Mouse (Mus musculus) C2C12 (cell line): ENCODE measurements around the gene Unc5b. TPM values are rescaled to one million over a fixed set of nuclear protein-coding genes. Genes with fewer than 3 reads are reported as not detected.

Experiments
- H3K27me3 ChIP-seq: one replicate; pipeline ENCODE4 v1.6.1; 2011; ENCODE audit not compliant: control insufficient read depth, insufficient read depth, insufficient read length
- H3K36me3 ChIP-seq: one replicate; pipeline ENCODE4 v1.6.1; 2011; ENCODE audit not compliant: control insufficient read depth, insufficient read depth
- H3K4me3 ChIP-seq: one replicate; pipeline ENCODE4 v1.5.1; 2011; ENCODE audit warnings: mild to moderate bottlenecking, control low read depth; ENCODE audit not compliant: poor library complexity, insufficient read depth, severe bottlenecking
- H3K79me2 ChIP-seq: one replicate; pipeline ENCODE4 v1.6.1; 2011; ENCODE audit not compliant: control insufficient read depth, insufficient read depth
- H3K79me3 ChIP-seq: one replicate; pipeline ENCODE4 v1.6.1; 2011; ENCODE audit warnings: low read depth, control low read depth
- H3ac ChIP-seq: one replicate; pipeline ENCODE3; 2011; ENCODE audit warnings: low read depth; ENCODE audit not compliant: control insufficient read depth, insufficient read length
- CEBPB ChIP-seq: IDR thresholded peaks from one replicate; pipeline ENCODE4 v1.6.1; 2011; ENCODE audit warnings: low read depth, mild to moderate bottlenecking, control low read depth, moderate library complexity
- CTCF ChIP-seq: IDR thresholded peaks from one replicate; pipeline ENCODE4 v1.5.1; 2011; ENCODE audit not compliant: control insufficient read depth, insufficient read depth, insufficient read length
- FOSL1 ChIP-seq: IDR thresholded peaks from one replicate; pipeline ENCODE4 v1.8.0; 2011; ENCODE audit warnings: mild to moderate bottlenecking, low read length; ENCODE audit not compliant: poor library complexity, insufficient read depth, severe bottlenecking
- MAX ChIP-seq: IDR thresholded peaks from one replicate; pipeline ENCODE4 v1.6.1; 2011; ENCODE audit warnings: mild to moderate bottlenecking, control low read depth
- MYOD1 ChIP-seq: IDR thresholded peaks from one replicate; pipeline ENCODE4 v1.6.1; 2011; ENCODE audit warnings: low read depth; ENCODE audit not compliant: control insufficient read depth, insufficient read length
- MYOG ChIP-seq: IDR thresholded peaks from one replicate; pipeline ENCODE4 v1.6.1; 2011; ENCODE audit not compliant: control insufficient read depth, insufficient read length; ENCODE audit errors: extremely low read depth
- USF1 ChIP-seq: IDR thresholded peaks from one replicate; pipeline ENCODE4 v1.6.1; 2011; ENCODE audit warnings: low read depth, mild to moderate bottlenecking, control low read depth, moderate library complexity
- long read RNA-seq, 2 experiments: library from polyadenylated mRNA; unstranded; transcript quantifications; one replicate each; pipeline ENCODE4 v2.0.0; 2019 to 2020
- polyA plus RNA-seq: library from polyadenylated mRNA; unstranded; fragments of >200 nt; fragmentation: generic; extraction: Trizol; gene quantifications from one replicate; pipeline ENCODE4 v1.2.1, GENCODE M21; 2012; ENCODE audit warnings: missing spikeins

Gene Unc5b
- 142 TPM for polyA plus RNA-seq
- long read RNA-seq, experiment 1, partial matches to known transcripts = 0 of 12 reads
- long read RNA-seq, experiment 1, other reads (novel, unspliced or antisense) = 12 of 12 reads
- long read RNA-seq, experiment 2, partial matches to known transcripts = 11 of 30 reads
- long read RNA-seq, experiment 2, other reads (novel, unspliced or antisense) = 19 of 30 reads

- TF ChIP-seq FOSL1 (no peak), CEBPB (no peak), USF1 (no peak), MAX (peak; percentile 41), CTCF (peak; percentile 65), MYOD1 (no peak), MYOG (no peak)
- H3K79me2 ChIP-seq = peaks cover 51% of the 10 kb centered on the region
- H3K36me3 ChIP-seq = peaks cover 17% of the 10 kb centered on the region
- peak within 1 kb of the TSS; percentile 91 for H3K4me3 ChIP-seq
- peaks cover 49% of the 10 kb centered on the region for H3K79me3 ChIP-seq
- no peaks in the 10 kb centered on the region for H3K27me3 ChIP-seq
- peak within 1 kb of the TSS; percentile 97 for H3ac ChIP-seq
Measured at GRCm38 (mm10) chr10:60831379-60831778, at the start of gene Unc5b. TSS of gene Unc5b (minus strand) at chr10:60831581.

DNA sequence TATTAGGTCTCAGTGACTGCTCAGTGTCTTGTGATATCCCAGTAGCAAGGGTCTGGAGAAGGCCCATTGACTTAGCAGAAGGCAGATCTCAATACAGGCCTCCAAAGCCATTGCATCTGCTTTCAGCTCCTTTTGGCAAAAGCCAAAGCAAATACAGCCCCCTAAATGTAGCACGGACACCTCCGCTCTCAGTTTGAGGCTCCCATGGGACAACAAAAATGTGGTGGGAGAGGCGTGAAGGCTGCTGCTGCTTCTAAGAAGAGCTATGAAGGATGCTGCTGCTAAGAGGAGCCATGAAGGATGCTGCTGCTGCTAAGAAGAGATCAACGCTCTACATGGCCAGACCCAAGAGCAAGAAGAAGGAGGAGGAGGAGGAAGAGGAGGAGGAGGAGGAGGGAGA lies 48.4 kb upstream of the Unc5b start:
- H3K36me3 ChIP-seq = no peaks in the 10 kb centered on the region
- H3K79me2 ChIP-seq = no peaks in the 10 kb centered on the region
- H3K79me3 ChIP-seq = no peaks in the 10 kb centered on the region
- H3K27me3 ChIP-seq = no peaks in the 10 kb centered on the region
- no peak for TF ChIP-seq CEBPB
- TF ChIP-seq MYOD1 = no peak
- no peak for TF ChIP-seq MYOG
- no peak for TF ChIP-seq CTCF
- no peak for TF ChIP-seq FOSL1
- TF ChIP-seq USF1 = no peak
- TF ChIP-seq MAX = no peak
- no peak overlapping the region for H3ac ChIP-seq
- H3K4me3 ChIP-seq = no peak overlapping the region

DNA sequence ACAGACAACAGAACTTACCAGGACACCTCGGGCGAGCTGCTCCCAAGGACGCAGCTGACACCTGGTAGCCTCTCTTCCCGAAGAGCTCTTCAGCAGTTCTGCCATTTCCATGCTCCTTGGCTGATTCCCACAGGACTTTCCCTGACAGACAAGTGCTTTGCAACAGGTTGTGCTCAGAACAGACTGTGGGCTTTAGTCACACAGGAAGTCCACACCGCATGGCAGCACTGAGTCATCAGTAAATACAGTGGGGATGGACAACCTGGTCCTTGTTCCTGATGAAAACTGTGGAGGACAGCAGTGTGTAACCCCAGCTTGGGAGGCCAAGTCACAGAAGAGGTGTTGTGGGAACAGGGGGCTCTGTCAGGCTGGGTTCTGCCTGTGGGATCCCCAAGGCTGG lies 45.7 kb upstream of the Unc5b start:
- TF ChIP-seq MYOG = no peak
- peak; percentile 48 for TF ChIP-seq MYOD1
- TF ChIP-seq FOSL1 = no peak
- no peak for TF ChIP-seq CTCF
- peak; percentile 72 for TF ChIP-seq MAX
- no peak for TF ChIP-seq CEBPB
- TF ChIP-seq USF1 = no peak
- no peak overlapping the region for H3K4me3 ChIP-seq
- H3ac ChIP-seq = no peak overlapping the region
- no peaks in the 10 kb centered on the region for H3K79me2 ChIP-seq
- no peaks in the 10 kb centered on the region for H3K79me3 ChIP-seq
- no peaks in the 10 kb centered on the region for H3K36me3 ChIP-seq
- no peaks in the 10 kb centered on the region for H3K27me3 ChIP-seq

DNA sequence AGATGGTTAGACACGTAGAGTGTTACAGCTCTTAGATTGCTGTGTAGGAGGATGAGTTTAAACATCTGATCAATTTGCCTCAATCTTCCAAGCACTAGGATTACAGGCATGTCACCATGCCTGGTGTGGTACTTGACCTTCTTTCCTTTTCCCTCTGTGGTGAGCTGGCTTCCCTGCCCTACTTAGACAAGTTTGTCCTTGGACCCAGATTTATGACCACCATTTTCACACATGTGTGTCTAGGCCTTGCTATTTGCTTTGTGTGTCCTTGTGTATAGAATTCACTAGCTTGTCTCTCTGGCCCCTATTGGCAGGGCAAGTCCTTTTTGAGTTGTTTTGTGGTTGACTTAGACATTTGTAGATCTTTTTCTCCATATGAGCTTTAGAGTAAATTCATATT lies 43.6 kb upstream of the Unc5b start:
- no peak overlapping the region for H3ac ChIP-seq
- no peaks in the 10 kb centered on the region for H3K27me3 ChIP-seq
- H3K79me3 ChIP-seq = no peaks in the 10 kb centered on the region
- TF ChIP-seq CTCF = no peak
- TF ChIP-seq CEBPB = no peak
- no peak for TF ChIP-seq MYOG
- no peak for TF ChIP-seq MAX
- no peak for TF ChIP-seq FOSL1
- no peak for TF ChIP-seq MYOD1
- TF ChIP-seq USF1 = no peak
- no peak overlapping the region for H3K4me3 ChIP-seq
- no peaks in the 10 kb centered on the region for H3K79me2 ChIP-seq
- H3K36me3 ChIP-seq = no peaks in the 10 kb centered on the region

DNA sequence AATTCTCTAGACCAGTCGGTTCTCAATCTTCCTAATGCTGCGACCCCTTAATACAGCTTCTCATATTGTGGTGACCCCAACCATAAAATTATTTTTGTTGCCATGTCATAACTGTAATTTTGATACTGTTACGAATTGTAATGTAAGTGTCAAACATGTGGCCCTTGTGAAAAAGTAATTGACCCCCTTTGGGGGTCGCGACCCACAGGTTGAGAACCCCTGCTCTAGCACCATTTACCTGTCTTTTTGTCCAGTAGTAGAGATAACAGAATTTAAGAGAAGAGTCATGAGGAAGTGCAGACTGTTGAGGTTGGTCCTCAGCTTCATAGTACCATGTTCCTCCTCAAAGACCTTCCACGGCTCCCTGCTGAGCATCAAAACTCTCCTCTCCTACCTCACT lies 31.9 kb upstream of the Unc5b start:
- Histone ChIP-seq H3K79me3 (no peaks in the 10 kb centered on the region), H3K79me2 (no peaks in the 10 kb centered on the region), H3K27me3 (peaks cover 13% of the 10 kb centered on the region), H3K36me3 (no peaks in the 10 kb centered on the region), H3ac (no peak overlapping the region), H3K4me3 (no peak overlapping the region)
- TF ChIP-seq MYOG = no peak
- TF ChIP-seq CEBPB = no peak
- no peak for TF ChIP-seq CTCF
- no peak for TF ChIP-seq FOSL1
- TF ChIP-seq MYOD1 = no peak
- TF ChIP-seq MAX = no peak
- no peak for TF ChIP-seq USF1
